Mouse (Mus musculus) liver, embryonic 13.5 days (tissue): ENCODE measurements around the gene Mast4. TPM values are rescaled to one million over a fixed set of nuclear protein-coding genes. Genes with fewer than 3 reads are reported as not detected.

Source experiments
- ATAC-seq: fragments of 200-750 bp; cut with Nextera tagmentation; 2 replicates; pipeline ENCODE4 v1.8.0; 2017; ENCODE audit warnings: low read depth, mild to moderate bottlenecking, moderate number of reproducible peaks, moderate library complexity
- DNase-seq: peaks from one replicate; pipeline ENCODE4 v3.0.0; 2022
- H3K27ac ChIP-seq: fragments of 300-500 bp; sonication (generic); 2 replicates; pipeline ENCODE4 v1.5.1; 2015; ENCODE audit warnings: moderate library complexity, mild to moderate bottlenecking, inconsistent platforms
- H3K27me3 ChIP-seq: fragments of 300-500 bp; sonication (generic); 2 replicates; pipeline ENCODE4 v1.6.1; 2015; ENCODE audit warnings: mild to moderate bottlenecking, inconsistent platforms
- H3K36me3 ChIP-seq: fragments of 300-500 bp; sonication (generic); 2 replicates; pipeline ENCODE4 v1.6.1; 2015; ENCODE audit warnings: mild to moderate bottlenecking, inconsistent platforms
- H3K4me1 ChIP-seq: fragments of 300-500 bp; sonication (generic); replicated peaks from 2 replicates; pipeline ENCODE4 v1.6.1; 2015; ENCODE audit warnings: inconsistent platforms
- H3K4me2 ChIP-seq: fragments of 300-500 bp; sonication (generic); 2 replicates; pipeline ENCODE4 v1.6.1; 2015; ENCODE audit warnings: inconsistent platforms, mild to moderate bottlenecking, moderate library complexity
- H3K4me3 ChIP-seq: fragments of 300-500 bp; sonication (generic); replicated peaks from 2 replicates; pipeline ENCODE4 v1.5.1; 2015; ENCODE audit warnings: mild to moderate bottlenecking, inconsistent platforms
- H3K9ac ChIP-seq: fragments of 300-500 bp; sonication (generic); 2 replicates; pipeline ENCODE4 v1.6.1; 2015; ENCODE audit warnings: mild to moderate bottlenecking, inconsistent platforms
- H3K9me3 ChIP-seq: fragments of 300-500 bp; sonication (generic); replicated peaks from 2 replicates; pipeline ENCODE4 v1.6.1; 2016; ENCODE audit warnings: inconsistent platforms
- WGBS: fragments of 180-500 bp; shearing (Covaris S2); methylation state at CpG from one replicate; pipeline ENCODE4 v1.1.7; 2015; ENCODE audit not compliant: insufficient replicate concordance; 5-methylcytosine and 5-hydroxymethylcytosine counted together
- polyA plus RNA-seq: library from polyadenylated mRNA; unstranded; fragments of >200 nt; fragmentation: Nextera tagmentation; extraction: Ambion mirVana; gene quantifications from 2 replicates; pipeline ENCODE4 v1.2.1, GENCODE M21; 2015

Gene Mast4
- polyA plus RNA-seq, 1 experiment from 2014 or later: 3.3 TPM

GRCm38 (mm10) chr13:102906004-102906660 lies 428.2 kb downstream of the Mast4 start:
- DNase-seq (peak; percentile 67), ATAC-seq (peak; percentile 92)
- peak overlapping the region; percentile 86 for H3K4me2 ChIP-seq
- H3K27ac ChIP-seq: peak overlapping the region; percentile 66
- H3K4me1 ChIP-seq: peaks cover 21% of the 10 kb centered on the region
- no peaks in the 10 kb centered on the region for H3K27me3 ChIP-seq
- no peaks in the 10 kb centered on the region for H3K9me3 ChIP-seq
- peak overlapping the region; percentile 67 for H3K4me3 ChIP-seq
- WGBS: under 1% methylated on average over 16 of the region's 16 CpGs
- peak overlapping the region; percentile 66 for H3K9ac ChIP-seq
- H3K36me3 ChIP-seq: no peaks in the 10 kb centered on the region

DNA sequence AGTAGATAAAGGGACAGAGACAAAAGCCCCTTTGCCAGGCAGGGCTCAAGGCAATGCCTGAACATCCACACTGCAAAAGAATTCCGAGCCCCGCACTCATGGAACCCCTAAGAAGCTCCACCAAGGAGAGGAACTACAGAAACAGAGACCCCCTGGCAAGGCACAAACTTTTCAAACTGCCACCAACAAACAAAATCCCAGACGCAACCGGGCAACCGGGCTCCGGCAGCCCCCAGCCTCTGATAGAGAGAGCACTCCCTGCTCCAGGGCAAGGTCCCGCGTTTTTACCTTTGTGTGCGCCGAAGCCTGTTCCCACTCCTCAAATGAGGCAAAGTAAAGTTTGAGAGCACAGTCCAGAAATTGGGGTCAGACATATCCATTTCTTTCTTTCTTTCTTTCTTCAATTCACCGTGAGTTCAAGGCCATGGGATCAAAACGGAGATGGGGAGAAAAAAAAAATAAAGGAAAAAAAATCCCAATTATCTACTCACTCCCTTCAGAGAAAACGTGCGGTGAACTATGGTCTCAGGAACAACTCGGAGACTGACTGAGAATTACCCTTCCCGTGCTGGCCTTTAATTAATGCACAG lies 428.8 kb downstream of the Mast4 start:
- Histone ChIP-seq H3K27ac (peak overlapping the region; percentile 66), H3K9me3 (no peaks in the 10 kb centered on the region), H3K9ac (peak overlapping the region; percentile 66), H3K4me1 (peaks cover 22% of the 10 kb centered on the region), H3K4me2 (peak overlapping the region; percentile 86), H3K4me3 (peak overlapping the region; percentile 67), H3K27me3 (no peaks in the 10 kb centered on the region), H3K36me3 (no peaks in the 10 kb centered on the region)
- peak; percentile 24; the same call in 1 of the 2 replicates for ATAC-seq
- peak; percentile 9 for DNase-seq
- 1% methylated on average over 16 of the region's 16 CpGs for WGBS

- ATAC-seq (no peak), DNase-seq (no peak)
- no peaks in the 10 kb centered on the region for H3K27me3 ChIP-seq
- H3K4me1 ChIP-seq: peaks cover 35% of the 10 kb centered on the region
- 64% methylated on average over 4 of the region's 4 CpGs for whole genome bisulfite sequencing
- no peak overlapping the region for H3K27ac ChIP-seq
- H3K9me3 ChIP-seq: no peaks in the 10 kb centered on the region
- no peak overlapping the region for H3K9ac ChIP-seq
- no peaks in the 10 kb centered on the region for H3K36me3 ChIP-seq
- no peak overlapping the region for H3K4me3 ChIP-seq
- H3K4me2 ChIP-seq: 0 out of 2 replicates have a peak overlapping the region, but pooled peaks have one; percentile 12
Observed at GRCm38 (mm10) chr13:102903689-102904088, 430.6 kb downstream of the Mast4 start.

- no peak overlapping the region for H3K9ac ChIP-seq
- WGBS: 81% methylated on average over 7 of the region's 7 CpGs
Observed at GRCm38 (mm10) chr13:102902123-102902522, 432.2 kb downstream of the Mast4 start.

GRCm38 (mm10) chr13:102900531-102900930 lies 433.8 kb downstream of the Mast4 start:
- ATAC-seq (no peak), DNase-seq (no peak)
- Histone ChIP-seq H3K9ac (no peak overlapping the region), H3K4me2 (no peak overlapping the region), H3K4me3 (no peak overlapping the region), H3K27ac (no peak overlapping the region), H3K9me3 (no peaks in the 10 kb centered on the region), H3K36me3 (no peaks in the 10 kb centered on the region), H3K27me3 (no peaks in the 10 kb centered on the region), H3K4me1 (peaks cover 39% of the 10 kb centered on the region)
- WGBS: 77% methylated on average over 8 of the region's 8 CpGs

More at GRCm38 (mm10) chr13:102902123-102902522, 432.2 kb downstream of the Mast4 start:
- no peak for DNase-seq
- H3K27me3 ChIP-seq: no peaks in the 10 kb centered on the region
- no peaks in the 10 kb centered on the region for H3K9me3 ChIP-seq
- H3K4me3 ChIP-seq: no peak overlapping the region
- H3K27ac ChIP-seq: no peak overlapping the region
- no peak overlapping the region for H3K4me2 ChIP-seq
- H3K4me1 ChIP-seq: peaks cover 39% of the 10 kb centered on the region
- ATAC-seq: no peak
- no peaks in the 10 kb centered on the region for H3K36me3 ChIP-seq

DNA sequence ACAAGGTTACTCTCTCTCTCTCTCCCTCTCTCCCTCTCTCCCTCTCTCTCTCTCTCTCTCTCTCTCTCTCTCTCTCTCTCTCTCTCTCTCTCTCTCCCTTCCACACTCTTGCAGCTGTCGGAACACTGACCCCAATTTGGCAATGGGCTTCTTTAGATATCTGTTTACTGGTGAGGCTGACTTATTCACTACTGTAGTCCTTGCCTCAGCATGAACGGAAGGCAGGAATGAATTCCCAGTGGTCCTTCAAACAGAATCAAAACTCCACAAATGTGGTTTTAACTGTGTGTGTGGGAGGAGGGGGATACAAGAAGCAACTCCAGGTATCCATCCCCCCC lies 434.2 kb downstream of the Mast4 start:
- 67% methylated on average over 2 of the region's 2 CpGs for WGBS
- Histone ChIP-seq H3K36me3 (no peaks in the 10 kb centered on the region), H3K9ac (no peak overlapping the region), H3K9me3 (no peaks in the 10 kb centered on the region), H3K4me2 (no peak overlapping the region), H3K4me3 (no peak overlapping the region), H3K27me3 (no peaks in the 10 kb centered on the region), H3K4me1 (peaks cover 34% of the 10 kb centered on the region), H3K27ac (no peak overlapping the region)
- no peak for DNase-seq
- ATAC-seq: no peak

DNA sequence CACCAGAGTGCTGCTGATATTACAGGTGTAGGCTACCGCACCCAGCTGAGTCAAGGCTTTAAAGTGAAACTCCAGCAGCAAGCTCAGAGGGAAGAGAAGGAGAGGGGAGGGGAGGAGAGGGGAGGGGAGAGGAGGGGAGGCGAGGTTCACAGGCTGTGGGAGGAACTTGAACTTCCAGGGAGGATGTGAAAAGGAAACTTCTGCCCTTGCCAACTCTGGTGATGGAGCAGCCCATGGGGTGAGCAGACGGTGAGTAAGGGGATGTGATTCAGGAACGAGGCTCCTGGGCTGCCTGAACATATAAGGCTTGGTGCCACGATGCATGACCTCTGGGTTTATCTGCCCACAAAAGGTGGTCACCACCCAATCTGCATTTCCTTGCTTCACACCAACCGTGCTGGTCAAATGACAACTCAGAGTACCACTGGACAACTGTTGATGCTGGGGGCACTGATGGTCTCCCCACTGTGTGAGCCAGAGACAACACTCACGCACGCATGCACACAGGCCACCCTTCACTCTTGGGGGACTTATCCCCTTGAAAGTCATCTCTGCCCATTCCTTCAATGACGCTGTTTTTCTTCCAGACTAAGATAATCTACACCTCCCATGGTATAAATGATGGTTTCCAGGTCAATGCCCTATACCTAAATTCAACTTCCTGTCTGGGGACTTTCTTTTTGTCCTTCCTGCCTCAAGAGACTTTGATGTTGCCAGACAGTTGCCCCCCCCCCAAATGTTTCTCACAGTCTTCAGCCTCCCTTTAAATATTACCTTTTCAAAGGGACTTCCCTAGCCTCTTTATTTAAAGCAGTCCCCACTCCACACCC lies 434.8 kb downstream of the Mast4 start:
- Histone ChIP-seq H3K9ac (no peak overlapping the region), H3K4me2 (no peak overlapping the region)

DNA sequence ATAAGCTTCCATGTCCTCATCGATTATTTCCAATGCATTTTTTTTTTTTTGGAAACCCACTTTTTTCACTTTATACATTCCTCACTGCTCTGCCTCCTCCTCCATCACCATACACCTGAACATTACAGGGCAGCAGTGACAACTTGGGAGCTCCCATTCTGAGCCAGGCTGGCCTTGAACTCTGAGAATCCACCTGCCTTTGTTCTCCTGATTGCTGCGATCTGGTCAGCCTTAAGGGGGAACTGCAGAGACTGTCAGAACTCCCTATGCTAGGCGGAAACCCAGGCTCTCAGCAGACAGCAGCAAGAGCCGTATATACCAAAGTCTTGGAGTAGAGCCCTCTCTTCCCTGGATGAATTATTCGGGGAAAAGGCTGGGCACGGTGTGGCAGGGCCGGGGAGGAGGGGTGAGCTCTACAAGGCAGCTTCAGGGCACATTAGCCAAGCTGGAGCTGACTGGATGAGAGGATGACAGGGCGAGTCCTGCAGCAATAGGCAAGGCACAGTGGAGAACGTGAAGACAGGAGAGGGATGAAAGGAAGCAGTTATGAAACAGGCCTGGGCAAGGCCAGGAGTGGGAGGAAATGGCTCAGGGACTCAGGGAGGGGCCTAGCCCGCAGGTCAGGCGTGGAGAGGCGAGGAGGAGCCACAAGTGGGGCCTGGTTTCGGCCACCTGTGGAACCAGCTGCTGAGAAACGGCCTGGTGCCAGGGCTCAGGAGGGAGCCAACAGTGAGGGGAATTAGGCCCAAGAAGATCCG lies 435.7 kb downstream of the Mast4 start:
- H3K9ac ChIP-seq: no peak overlapping the region
- no peaks in the 10 kb centered on the region for H3K36me3 ChIP-seq
- no peak for DNase-seq
- no peak overlapping the region for H3K4me3 ChIP-seq
- no peak for ATAC-seq
- H3K4me2 ChIP-seq: no peak overlapping the region
- 52% methylated on average over 15 of the region's 15 CpGs for WGBS
- H3K4me1 ChIP-seq: peaks cover 21% of the 10 kb centered on the region
- no peak overlapping the region for H3K27ac ChIP-seq
- H3K27me3 ChIP-seq: no peaks in the 10 kb centered on the region
- no peaks in the 10 kb centered on the region for H3K9me3 ChIP-seq

More for the DNA sequence above, 434.8 kb downstream of the Mast4 start:
- WGBS: 38% methylated on average over 9 of the region's 9 CpGs
- no peak overlapping the region for H3K27ac ChIP-seq
- peaks cover 31% of the 10 kb centered on the region for H3K4me1 ChIP-seq
- H3K36me3 ChIP-seq: no peaks in the 10 kb centered on the region
- ATAC-seq (no peak), DNase-seq (no peak)
- H3K9me3 ChIP-seq: no peaks in the 10 kb centered on the region
- no peak overlapping the region for H3K4me3 ChIP-seq
- no peaks in the 10 kb centered on the region for H3K27me3 ChIP-seq

GRCm38 (mm10) chr13:102896322-102896721 lies 438.0 kb downstream of the Mast4 start:
- no peak overlapping the region for H3K27ac ChIP-seq
- H3K4me2 ChIP-seq: no peak overlapping the region
- DNase-seq (no peak), ATAC-seq (no peak)
- H3K4me1 ChIP-seq: peaks cover 21% of the 10 kb centered on the region
- H3K27me3 ChIP-seq: no peaks in the 10 kb centered on the region
- H3K9ac ChIP-seq: no peak overlapping the region
- H3K9me3 ChIP-seq: no peaks in the 10 kb centered on the region
- no peak overlapping the region for H3K4me3 ChIP-seq
- H3K36me3 ChIP-seq: no peaks in the 10 kb centered on the region

DNA sequence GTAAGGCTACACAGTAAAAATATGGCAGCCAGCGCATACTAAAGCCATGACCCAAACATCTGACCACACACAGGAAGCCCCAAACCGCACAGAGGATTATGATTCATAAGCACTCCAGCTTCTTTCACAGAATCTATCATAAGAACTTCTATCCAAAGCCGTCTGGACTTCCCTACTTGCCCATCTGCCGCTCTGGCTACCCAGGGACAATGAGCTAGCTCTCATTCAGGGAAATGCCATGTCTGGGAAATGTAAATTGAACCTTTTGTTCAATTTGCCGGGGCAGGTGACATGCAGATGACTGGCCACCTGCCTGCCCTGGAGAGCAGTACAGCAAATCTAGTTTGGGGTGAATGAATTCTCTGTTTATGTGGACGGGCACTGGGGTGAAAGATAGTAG lies 438.4 kb downstream of the Mast4 start:
- Histone ChIP-seq H3K36me3 (no peaks in the 10 kb centered on the region), H3K9ac (no peak overlapping the region), H3K4me1 (peaks cover 21% of the 10 kb centered on the region), H3K27ac (no peak overlapping the region), H3K9me3 (no peaks in the 10 kb centered on the region), H3K4me3 (no peak overlapping the region), H3K4me2 (no peak overlapping the region), H3K27me3 (no peaks in the 10 kb centered on the region)
- ATAC-seq: no peak
- no peak for DNase-seq
- 46% methylated on average over 6 of the region's 6 CpGs for WGBS
